Mouse (Mus musculus) small intestine, adult 2 months (tissue): Measurements from ENCODE around the gene Gm42517. TPM values are rescaled to one million over a fixed set of nuclear protein-coding genes. Genes with fewer than 3 reads are reported as not detected.
A peak's percentile ranks its signal among the peaks of the same experiment; 100 is the strongest.

Source experiments
- H3K27ac ChIP-seq: fragments of 200-500 bp; 2 replicates; pipeline ENCODE4 v1.5.1; 2012; ENCODE audit warnings: low read depth, low read length, control low read depth, inconsistent platforms; ENCODE audit not compliant: insufficient read depth
- H3K27me3 ChIP-seq: fragments of 200-500 bp; 2 replicates; pipeline ENCODE4 v1.6.1; 2012; ENCODE audit warnings: mild to moderate bottlenecking, moderate library complexity, low read length, inconsistent platforms; ENCODE audit not compliant: control insufficient read depth, insufficient read depth
- H3K36me3 ChIP-seq: fragments of 200-500 bp; 2 replicates; pipeline ENCODE4 v1.6.1; 2012; ENCODE audit warnings: mild to moderate bottlenecking, low read length, control low read depth, inconsistent platforms; ENCODE audit not compliant: control insufficient read depth, insufficient read depth
- H3K4me1 ChIP-seq: fragments of 200-500 bp; 2 replicates; pipeline ENCODE4 v1.6.1; 2012; ENCODE audit warnings: low read length, inconsistent platforms, mixed read lengths; ENCODE audit not compliant: control insufficient read depth, insufficient read depth, insufficient read length
- H3K4me3 ChIP-seq: fragments of 200-500 bp; 2 replicates; pipeline ENCODE4 v1.5.1; 2012; ENCODE audit warnings: low read depth, mild to moderate bottlenecking, control low read depth, inconsistent platforms, low read length, moderate library complexity
- CTCF ChIP-seq: fragments of 200-500 bp; IDR thresholded peaks from 2 replicates; pipeline ENCODE4 v1.5.1; 2012; ENCODE audit warnings: low read depth, mild to moderate bottlenecking, control low read depth, inconsistent platforms, low read length, moderate library complexity, mixed read lengths; ENCODE audit not compliant: insufficient replicate concordance, insufficient read length; ENCODE audit errors: extremely low read depth
- POLR2A ChIP-seq: fragments of 200-500 bp; IDR thresholded peaks from 2 replicates; pipeline ENCODE4 v1.6.1; 2012; ENCODE audit warnings: low read depth, mild to moderate bottlenecking, control low read depth, inconsistent platforms, low read length, moderate library complexity
- WGBS: fragments of 180-500 bp; shearing (Covaris S2); methylation state at CpG from one replicate; pipeline ENCODE4 v1.1.7; 2018; 5-methylcytosine and 5-hydroxymethylcytosine counted together
- polyA plus RNA-seq: library from polyadenylated mRNA; depleted of rRNA; stranded (reverse); fragments of >200 nt; gene quantifications from 2 replicates; pipeline ENCODE4 v1.2.3, GENCODE M21; 2012

Gm42517 gene
- polyA plus RNA-seq, 1 experiment: 0.76 TPM

- TF ChIP-seq CTCF: no peak
- TF ChIP-seq POLR2A: no peak
- H3K4me3 ChIP-seq: no peak overlapping the region
- no peaks in the 10 kb centered on the region for H3K36me3 ChIP-seq
- 82% methylated on average over 2 of the region's 2 CpGs for WGBS
- no peak overlapping the region for H3K27ac ChIP-seq
- H3K4me1 ChIP-seq: no peaks in the 10 kb centered on the region
- no peaks in the 10 kb centered on the region for H3K27me3 ChIP-seq
Observed at GRCm38 (mm10) chr5:108385632-108386031, 17.9 kb upstream of the Gm42517 start.

DNA sequence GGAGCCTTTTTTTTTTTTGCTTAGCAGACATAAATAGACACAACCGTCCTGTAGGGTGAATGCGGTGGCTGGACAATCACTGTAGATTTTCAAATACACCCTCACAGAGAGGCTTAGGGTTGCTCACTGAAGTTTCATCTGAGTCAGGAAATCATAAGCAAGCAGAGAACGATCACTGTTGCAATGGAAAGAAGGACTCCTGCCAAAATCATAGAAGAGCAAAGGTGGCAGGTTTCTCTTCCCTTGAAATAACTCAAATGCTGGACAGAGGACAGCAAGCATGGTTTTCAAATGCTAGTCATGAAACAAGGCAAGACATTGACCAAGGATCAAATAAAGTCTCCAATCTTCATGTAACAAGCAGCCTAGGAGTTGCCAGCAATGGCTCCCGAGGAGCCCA is 10.6 kb upstream of the Gm42517 start:
- H3K27me3 ChIP-seq: no peaks in the 10 kb centered on the region; the same call in 1 of the 2 replicates
- H3K4me3 ChIP-seq: no peak overlapping the region
- H3K27ac ChIP-seq: no peak overlapping the region
- H3K36me3 ChIP-seq: no peaks in the 10 kb centered on the region
- no peaks in the 10 kb centered on the region for H3K4me1 ChIP-seq
- 81% methylated on average over 4 of the region's 4 CpGs for WGBS
- TF ChIP-seq CTCF (no peak), POLR2A (no peak)

GRCm38 (mm10) chr5:108376059-108376458 is 8.3 kb upstream of the Gm42517 start:
- TF ChIP-seq POLR2A (no peak), CTCF (no peak)
- H3K27me3 ChIP-seq: peaks cover under 1% of the 10 kb centered on the region; the same call in 1 of the 2 replicates
- no peak overlapping the region for H3K27ac ChIP-seq
- 56% methylated on average over 1 of the region's 1 CpGs for WGBS
- no peak overlapping the region for H3K4me3 ChIP-seq
- no peaks in the 10 kb centered on the region for H3K4me1 ChIP-seq
- no peaks in the 10 kb centered on the region for H3K36me3 ChIP-seq

GRCm38 (mm10) chr5:108374079-108374478 is 6.4 kb upstream of the Gm42517 start:
- Histone ChIP-seq H3K36me3 (no peaks in the 10 kb centered on the region), H3K4me1 (no peaks in the 10 kb centered on the region), H3K27ac (no peak overlapping the region), H3K27me3 (peaks cover 18% of the 10 kb centered on the region), H3K4me3 (no peak overlapping the region)
- no peak for TF ChIP-seq POLR2A
- no peak for TF ChIP-seq CTCF
- WGBS: 62% methylated on average over 5 of the region's 5 CpGs

- TF ChIP-seq CTCF (no peak), POLR2A (no peak)
- Histone ChIP-seq H3K27ac (no peak overlapping the region), H3K4me1 (peaks cover 5% of the 10 kb centered on the region), H3K27me3 (peaks cover 55% of the 10 kb centered on the region), H3K4me3 (no peak overlapping the region), H3K36me3 (no peaks in the 10 kb centered on the region)
- 4% methylated on average over 6 of the region's 6 CpGs for WGBS
Observed at GRCm38 (mm10) chr5:108369964-108370363, 2.2 kb upstream of the Gm42517 start.

GRCm38 (mm10) chr5:108368851-108369621 is 1.3 kb upstream of the Gm42517 start:
- H3K27me3 ChIP-seq: peaks cover 61% of the 10 kb centered on the region
- WGBS: under 1% methylated on average over 49 of the region's 49 CpGs
- TF ChIP-seq POLR2A: no peak
- no peak for TF ChIP-seq CTCF

DNA sequence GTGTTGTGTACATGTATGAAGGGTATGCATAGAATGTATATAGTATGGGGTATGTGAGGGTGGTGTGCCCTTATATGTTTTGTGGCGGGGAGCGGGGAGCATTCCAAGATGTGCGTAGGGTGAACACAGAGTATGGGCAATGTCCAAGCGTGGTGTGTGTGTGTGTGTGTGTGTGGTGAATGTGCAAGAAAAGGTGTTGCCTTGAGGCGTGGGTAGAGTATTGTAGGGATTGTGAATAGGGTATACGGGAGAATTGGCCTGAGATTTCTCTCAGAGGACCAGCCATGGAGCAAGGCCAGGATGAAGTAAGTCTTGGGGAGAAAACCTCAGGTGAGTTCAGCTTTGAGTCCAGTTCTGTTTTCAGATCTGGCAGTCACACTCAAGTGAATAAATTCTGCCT is 724 bp upstream of the Gm42517 start:
- Histone ChIP-seq H3K4me3 (peak overlapping the region; percentile 53), H3K27me3 (peaks cover 64% of the 10 kb centered on the region), H3K36me3 (no peaks in the 10 kb centered on the region), H3K4me1 (peaks cover 5% of the 10 kb centered on the region), H3K27ac (no peak overlapping the region)
- no peak for TF ChIP-seq CTCF
- 8% methylated on average over 6 of the region's 6 CpGs for WGBS

More at GRCm38 (mm10) chr5:108368851-108369621, 1.3 kb upstream of the Gm42517 start:
- no peaks in the 10 kb centered on the region for H3K36me3 ChIP-seq
- H3K4me3 ChIP-seq: peak overlapping the region; percentile 53
- H3K27ac ChIP-seq: no peak overlapping the region
- H3K4me1 ChIP-seq: peaks cover 5% of the 10 kb centered on the region
